Mouse (Mus musculus) skeletal muscle tissue, adult 2 months (tissue): ENCODE results near the gene Trip4.
"Not testable (repeated sequence)": the region's sequence is repeated elsewhere in the genome, so short reads cannot be mapped to it uniquely, and the experiment has no call there.

Experiments
- DNase-seq: peaks from one replicate; pipeline ENCODE4 v3.0.0-alpha.2; 2012; ENCODE audit warnings: low read depth, low spot score

Trip4 gene

DNA sequence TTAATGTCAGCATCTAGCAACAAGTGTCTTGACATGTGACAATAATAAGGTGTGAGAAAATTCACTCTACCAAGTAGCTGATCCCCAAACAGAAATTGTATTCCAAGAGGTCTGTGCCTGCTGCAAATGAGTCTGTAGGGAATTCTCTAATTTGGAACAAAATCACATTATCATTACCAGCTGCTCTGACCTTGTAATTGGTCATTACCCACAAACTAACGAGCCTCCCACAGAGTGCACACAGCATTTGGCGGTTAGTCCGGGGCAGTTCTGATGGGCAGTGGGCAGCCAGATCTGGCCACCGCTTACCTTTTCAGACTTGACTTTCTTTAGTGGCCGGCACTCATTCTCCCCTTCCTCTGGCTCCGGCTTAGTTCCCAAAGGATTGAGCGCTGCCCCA lies 114.3 kb downstream of the Trip4 start:
- DNase-seq, result no peak

DNA sequence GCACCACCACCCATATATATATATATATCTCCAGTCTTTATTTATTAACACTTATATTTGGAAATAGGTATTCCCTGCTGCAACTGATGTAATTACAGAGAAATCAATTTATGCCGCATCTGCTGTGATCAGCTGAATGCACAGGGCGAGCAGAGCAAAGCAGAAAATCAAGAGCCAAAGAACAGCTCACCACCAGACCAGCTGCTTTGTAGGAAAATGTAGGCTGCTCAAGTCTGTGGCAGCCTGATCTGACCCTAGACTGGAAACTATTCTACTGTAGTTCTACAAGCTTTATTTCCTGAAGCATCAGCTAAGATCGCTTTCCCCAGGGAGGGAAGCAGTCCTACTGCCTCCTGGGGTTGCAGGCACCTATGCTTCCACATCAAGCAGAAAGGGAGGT lies 115.1 kb downstream of the Trip4 start:
- no peak for DNase-seq

DNA sequence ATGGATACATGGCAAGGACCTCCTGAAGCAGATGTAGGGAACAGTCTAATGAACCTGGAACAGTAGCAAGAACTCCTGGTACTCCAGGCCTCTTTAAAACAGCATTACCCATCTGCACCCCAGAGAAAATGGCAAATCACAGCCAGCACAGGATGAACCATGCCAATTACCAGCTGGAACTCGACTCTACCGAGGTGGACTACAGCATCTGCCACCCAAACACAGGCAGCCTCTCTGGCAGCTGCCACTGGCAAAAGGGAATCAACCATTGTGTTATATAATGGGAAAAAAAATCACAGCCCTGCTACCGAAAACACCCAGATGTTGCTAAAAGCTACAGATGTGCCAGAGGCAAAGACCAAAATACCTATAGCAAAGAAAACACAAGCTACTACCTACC lies 115.5 kb downstream of the Trip4 start:
- no peak for DNase-seq

DNA sequence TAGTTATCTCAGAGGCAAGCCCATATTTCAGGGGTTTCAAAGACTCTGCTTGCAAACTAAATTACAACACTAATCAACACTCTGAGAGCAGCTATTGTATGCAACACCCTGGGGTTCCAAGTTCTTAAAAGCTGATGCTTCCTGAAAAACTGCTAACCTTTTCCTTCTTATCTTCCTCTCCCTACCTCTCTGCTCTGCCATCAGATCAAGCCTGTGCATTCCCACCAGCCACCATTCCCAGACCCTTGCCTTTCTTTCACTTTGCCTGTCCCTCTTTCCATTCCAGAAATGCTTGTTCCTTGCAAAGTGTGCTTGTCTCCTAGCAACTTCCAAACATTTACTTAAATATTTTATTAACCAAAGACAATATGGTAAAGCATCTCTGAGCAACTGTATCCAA lies 116.7 kb downstream of the Trip4 start:
- no peak for DNase-seq

DNA sequence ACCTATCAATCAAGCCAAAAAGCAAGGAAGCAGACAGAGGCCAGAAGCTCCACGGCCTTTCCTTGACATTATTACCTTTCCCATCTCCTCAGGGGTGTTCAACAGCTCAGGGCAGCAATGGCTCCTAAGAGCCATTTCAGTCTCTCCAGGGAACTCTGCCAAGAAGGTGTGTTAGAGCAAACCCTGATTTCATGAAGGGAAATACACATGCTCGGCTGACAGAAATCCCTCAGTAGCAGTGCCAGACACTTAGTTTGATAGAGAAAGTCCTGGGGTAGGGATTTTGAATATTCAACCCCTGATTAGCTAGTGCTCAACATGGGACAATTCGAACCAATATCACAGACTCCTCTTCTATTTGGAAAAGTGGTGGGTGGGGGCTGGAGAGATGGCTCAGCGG lies 117.5 kb downstream of the Trip4 start:
- no peak for DNase-seq

DNA sequence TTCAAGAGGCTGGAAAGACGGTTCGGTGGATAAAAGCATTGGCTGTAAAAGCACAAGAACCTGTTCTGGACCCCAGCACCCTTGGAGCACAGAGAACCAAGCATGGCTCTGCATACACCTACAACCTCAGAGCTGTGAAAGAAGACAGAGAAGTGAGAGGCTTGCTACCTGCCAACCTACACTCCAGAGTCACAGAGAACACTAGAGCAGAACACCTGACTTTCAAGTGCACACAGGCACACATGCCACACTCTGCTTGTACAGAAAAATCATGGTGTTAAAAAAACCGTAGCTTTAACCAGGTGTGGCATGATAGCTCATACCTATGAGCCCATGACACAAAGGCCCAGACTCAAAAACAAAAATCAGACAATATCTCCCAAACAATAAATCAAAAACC lies 118.8 kb downstream of the Trip4 start:
- no peak for DNase-seq

GRCm38 (mm10) chr9:65788556-65788955 lies 120.0 kb downstream of the Trip4 start:
- no peak for DNase-seq

- no peak for DNase-seq
These were observed 120.7 kb downstream of the Trip4 start for GRCm38 (mm10) chr9:65787829-65788344.

GRCm38 (mm10) chr9:65786885-65787787 lies 121.5 kb downstream of the Trip4 start:
- no peak for DNase-seq

DNA sequence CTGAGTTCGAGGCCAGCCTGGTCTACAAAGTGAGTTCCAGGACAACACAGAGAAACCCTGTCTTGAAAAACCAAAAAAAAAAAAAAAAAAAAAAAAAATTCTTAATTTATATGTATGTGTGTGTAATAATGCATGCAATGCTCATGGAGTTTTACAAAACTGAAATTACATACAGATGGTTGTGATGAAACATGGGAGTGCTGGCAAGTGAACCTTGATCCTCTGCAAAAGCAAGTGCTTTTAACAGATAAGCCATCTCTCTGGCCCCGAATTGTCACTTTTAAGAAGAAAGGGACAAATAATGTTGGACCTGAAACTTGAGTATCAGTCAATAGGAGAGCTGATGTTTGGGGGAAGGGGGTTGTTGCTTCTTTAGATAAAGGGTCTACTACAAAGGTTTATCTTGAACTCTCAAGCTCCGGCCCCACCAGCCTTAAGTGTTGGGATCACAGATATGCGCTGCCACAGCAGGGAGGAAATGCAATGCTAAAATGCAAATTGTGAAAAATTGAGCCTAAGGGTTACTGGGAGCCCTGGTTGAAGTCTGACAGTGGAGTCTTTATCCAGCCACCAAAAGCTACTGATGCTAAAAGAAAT lies 122.7 kb downstream of the Trip4 start:
- no peak for DNase-seq

DNA sequence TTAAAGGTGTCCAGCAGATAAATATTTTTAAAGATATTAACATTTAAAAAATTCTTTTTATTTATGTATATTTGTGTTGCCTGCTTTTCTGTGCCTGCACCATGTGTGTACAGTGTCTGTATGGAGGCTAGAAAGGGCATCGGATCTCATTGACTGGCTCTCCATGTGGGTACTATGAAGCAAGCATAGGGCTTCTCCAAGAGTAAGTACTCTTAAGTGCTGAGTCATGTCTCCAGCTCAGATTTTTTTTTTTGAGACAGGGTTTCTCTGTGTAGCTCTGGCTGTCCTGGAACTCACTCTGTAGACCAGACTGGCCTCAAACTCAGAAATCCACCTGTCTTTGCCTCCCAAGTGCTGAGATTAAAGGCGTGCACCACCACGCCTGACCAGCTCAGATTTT lies 129.0 kb downstream of the Trip4 start:
- DNase-seq, result not testable (repeated sequence)
